Mouse (Mus musculus) gastrocnemius, postnatal 25 days (tissue): ENCODE data around the gene Tmco3. TPM values are rescaled to one million over a fixed set of nuclear protein-coding genes. Genes with fewer than 3 reads are reported as not detected.

Experiments
- DNase-seq: peaks from one replicate; pipeline ENCODE4 v3.0.0; 2022
- long read RNA-seq, 2 experiments: library from polyadenylated mRNA; stranded (forward); transcript quantifications; one replicate each; pipeline ENCODE4 v2.0.0; 2021
- total RNA-seq, 2 experiments: library from RNA; stranded (reverse); gene quantifications; 1 replicate in 1 of 2; 2 replicates in 1 of 2; pipeline ENCODE4 v1.2.3; 2021

The Tmco3 gene
- 10 to 100 TPM; 10.6 to 17.1 TPM for total RNA-seq
- long read RNA-seq, experiment 1, full-length matches to known transcripts: 4 of 17 reads
- long read RNA-seq, experiment 1, partial matches to known transcripts: 1 of 17 reads
- long read RNA-seq, experiment 1, other reads (novel, unspliced or antisense): 12 of 17 reads
- long read RNA-seq, experiment 2, full-length matches to known transcripts: 8 of 22 reads
- long read RNA-seq, experiment 2, partial matches to known transcripts: 1 of 22 reads
- long read RNA-seq, experiment 2, other reads (novel, unspliced or antisense): 13 of 22 reads

GRCm38 (mm10) chr8:13287692-13288623 lies at the start of gene Tmco3, which contains the start of gene Dcun1d2:
TSS of gene Tmco3 (plus strand) at chr8:13288190.
TSS of gene Dcun1d2 (minus strand) at chr8:13288131.
- peak; percentile 93 for DNase-seq

GRCm38 (mm10) chr8:13240055-13240454 lies 47.9 kb upstream of the Tmco3 start:
- DNase-seq: no peak

- no peak for DNase-seq
Observed at GRCm38 (mm10) chr8:13240691-13241090, 47.3 kb upstream of the Tmco3 start.

- DNase-seq: no peak
Observed at GRCm38 (mm10) chr8:13242985-13243870, 44.8 kb upstream of the Tmco3 start.

GRCm38 (mm10) chr8:13244343-13244880 lies 43.6 kb upstream of the Tmco3 start:
- no peak for DNase-seq

- DNase-seq: no peak
Observed at GRCm38 (mm10) chr8:13252837-13253236, 35.2 kb upstream of the Tmco3 start.

- DNase-seq: peak; percentile 41
Observed at GRCm38 (mm10) chr8:13253413-13253812, 34.6 kb upstream of the Tmco3 start.

GRCm38 (mm10) chr8:13254019-13254418 lies 34.0 kb upstream of the Tmco3 start, which contains the start of gene Adprhl1:
TSS of gene Adprhl1 (minus strand) at chr8:13254162.
- DNase-seq: peak; percentile 79

- no peak for DNase-seq
Observed at GRCm38 (mm10) chr8:13263376-13263775, 24.6 kb upstream of the Tmco3 start.

GRCm38 (mm10) chr8:13267566-13267965 lies 20.4 kb upstream of the Tmco3 start:
- no peak for DNase-seq

GRCm38 (mm10) chr8:13272834-13273233 lies 15.2 kb upstream of the Tmco3 start:
- no peak for DNase-seq

- no peak for DNase-seq
Observed at GRCm38 (mm10) chr8:13276941-13277447, 11.0 kb upstream of the Tmco3 start.

- DNase-seq: no peak
Observed at GRCm38 (mm10) chr8:13283200-13283599, 4.8 kb upstream of the Tmco3 start.

GRCm38 (mm10) chr8:13287304-13287691 lies 692 bp upstream of the Tmco3 start:
- peak; percentile 90 for DNase-seq

- no peak for DNase-seq
Observed at GRCm38 (mm10) chr8:13288646-13289045, 656 bp downstream of the Tmco3 start.

GRCm38 (mm10) chr8:13292364-13292763 lies 4.4 kb downstream of the Tmco3 start:
- peak; percentile 44 for DNase-seq

- no peak for DNase-seq
Observed at GRCm38 (mm10) chr8:13293677-13294470, 5.9 kb downstream of the Tmco3 start.

GRCm38 (mm10) chr8:13299571-13299970 lies 11.6 kb downstream of the Tmco3 start:
- DNase-seq: no peak

GRCm38 (mm10) chr8:13301036-13301435 lies 13.0 kb downstream of the Tmco3 start:
- DNase-seq: no peak

GRCm38 (mm10) chr8:13305459-13305858 lies 17.5 kb downstream of the Tmco3 start:
- DNase-seq: no peak

GRCm38 (mm10) chr8:13305884-13306283 lies 17.9 kb downstream of the Tmco3 start:
- no peak for DNase-seq
